Mouse (Mus musculus) v-Abl transformed pro-B cells (cell line): ENCODE results near the gene Ginm1.

Experiments
- in situ Hi-C, 2 experiments: fragments of 400-800 bp; cut with MboI; formaldehyde crosslinking; loops; one replicate each; pipeline ENCODE4 v1.15.1; 2025; ENCODE audit not compliant: unreplicated experiment in 2 of 2

The Ginm1 gene

GRCm38 (mm10) chr10:7731582-7731981 lies 61.0 kb downstream of the Ginm1 start:
- in situ Hi-C loops: no loop called here

GRCm38 (mm10) chr10:7727011-7727410 lies 65.6 kb downstream of the Ginm1 start:
- in situ Hi-C loops: no loop called here

GRCm38 (mm10) chr10:7726501-7726812 lies 66.2 kb downstream of the Ginm1 start:
- in situ Hi-C loops: no loop called here

- in situ Hi-C loops: no loop called here
Measured at GRCm38 (mm10) chr10:7725751-7726500, 66.7 kb downstream of the Ginm1 start, which contains the start of gene Katna1. Gene Katna1 (plus strand): TSS chr10:7726000.
